Mouse (Mus musculus): ENCODE results near the gene Slc25a30.

DNA sequence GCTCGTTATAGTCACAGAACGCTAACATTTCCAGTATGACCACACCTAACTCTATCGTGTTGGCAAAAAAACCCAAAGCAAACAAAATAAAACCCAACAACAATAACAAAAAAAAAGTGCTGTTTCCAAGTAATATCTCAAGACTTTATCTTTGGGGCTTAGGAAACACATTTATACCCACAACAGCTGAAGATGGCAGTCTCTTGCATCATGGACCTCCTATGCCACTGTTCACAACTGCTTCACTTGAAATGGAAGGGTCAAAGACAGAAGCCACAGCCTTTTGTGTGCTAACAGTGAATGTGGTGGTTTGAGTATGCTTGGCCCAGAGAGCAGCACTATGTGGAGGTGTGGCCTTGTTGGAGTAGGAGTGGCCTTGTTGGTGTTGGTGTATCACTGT, 4.5 kb upstream of the Slc25a30 start:
- TF ChIP-seq CHD2 (IDR thresholded peaks at IDR 0.05; ENCODE audit: low read length) (no peak), RAD21 (IDR thresholded peaks at IDR 0.05; ENCODE audit: low read depth, low read length) (no peak), USF2 (conservative IDR thresholded peaks at IDR 0.05; ENCODE audit: low read depth, low read length) (no peak), MEF2A (IDR thresholded peaks at IDR 0.05; ENCODE audit: borderline replicate concordance, low read depth, low read length) (no peak), USF1 (IDR thresholded peaks at IDR 0.05; ENCODE audit: low read depth, low read length) (no peak), CTCF (conservative IDR thresholded peaks at IDR 0.05 in 1 of 2, IDR thresholded peaks at IDR 0.05 in 1 of 2; ENCODE audit: low read depth in 2 of 2, low read length in 2 of 2) (no peak), TBP (conservative IDR thresholded peaks at IDR 0.05; ENCODE audit: low read depth, low read length) (no peak), POLR2AphosphoS2 (IDR thresholded peaks at IDR 0.05; ENCODE audit: low read depth, low read length) (no peak), POLR2A (IDR thresholded peaks at IDR 0.05; ENCODE audit: low read depth, low read length) (no peak), BHLHE40 (IDR thresholded peaks at IDR 0.05; ENCODE audit: low read depth, low read length) (no peak), RCOR1 (conservative IDR thresholded peaks at IDR 0.05; ENCODE audit: low read depth, low read length) (no peak), EP300 (IDR thresholded peaks at IDR 0.05; ENCODE audit: low read length) (no peak)
